Mouse (Mus musculus): Measurements from ENCODE around the gene Dennd1a. TPM values are rescaled to one million over a fixed set of nuclear protein-coding genes. Genes with fewer than 3 reads are reported as not detected.

Gene Dennd1a
- total RNA-seq, 2 experiments from 2014 or later: 22.3 to 30.3 TPM

DNA sequence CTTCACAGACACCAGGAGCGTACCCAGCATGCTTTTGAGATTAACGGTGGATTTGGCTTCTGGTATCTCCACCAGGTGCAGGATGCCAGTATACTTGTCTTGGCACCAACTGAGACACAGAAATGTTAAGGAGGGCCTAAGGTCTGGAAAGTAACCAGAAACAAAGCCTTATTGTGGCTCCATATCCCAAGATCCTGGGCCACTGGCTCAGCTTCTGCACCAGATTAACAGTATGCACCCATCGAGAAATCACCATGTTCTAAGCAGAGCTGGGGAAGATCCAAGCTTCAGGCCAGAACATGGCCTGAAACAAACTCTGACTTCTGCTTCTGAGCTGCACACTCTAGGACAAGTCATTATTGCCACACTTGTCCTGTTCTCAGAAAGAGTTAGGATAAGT lies 450.3 kb downstream of the Dennd1a start:
- no peak for ATAC-seq (replicated peaks; ENCODE audit: poor library complexity)

DNA sequence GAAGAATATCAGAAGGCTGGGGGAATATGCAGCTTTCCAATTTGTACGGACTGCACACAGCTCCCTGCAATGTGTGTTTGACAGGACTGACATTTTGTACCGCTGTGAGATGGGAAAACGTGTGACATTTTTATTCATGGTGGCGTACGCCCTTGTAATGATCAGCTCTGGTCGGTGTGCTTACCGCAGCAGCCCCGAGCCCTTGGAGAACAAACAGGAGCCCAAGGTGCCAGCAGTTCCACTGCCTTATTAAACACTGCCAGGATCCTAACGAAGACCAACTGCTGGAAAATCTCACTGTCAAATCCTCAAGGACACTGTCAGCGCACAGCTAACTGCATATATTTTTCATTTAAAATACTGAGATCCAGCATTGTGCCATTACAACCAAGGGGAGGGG lies 454.9 kb downstream of the Dennd1a start:
- ATAC-seq (replicated peaks; ENCODE audit: poor library complexity): no peak

DNA sequence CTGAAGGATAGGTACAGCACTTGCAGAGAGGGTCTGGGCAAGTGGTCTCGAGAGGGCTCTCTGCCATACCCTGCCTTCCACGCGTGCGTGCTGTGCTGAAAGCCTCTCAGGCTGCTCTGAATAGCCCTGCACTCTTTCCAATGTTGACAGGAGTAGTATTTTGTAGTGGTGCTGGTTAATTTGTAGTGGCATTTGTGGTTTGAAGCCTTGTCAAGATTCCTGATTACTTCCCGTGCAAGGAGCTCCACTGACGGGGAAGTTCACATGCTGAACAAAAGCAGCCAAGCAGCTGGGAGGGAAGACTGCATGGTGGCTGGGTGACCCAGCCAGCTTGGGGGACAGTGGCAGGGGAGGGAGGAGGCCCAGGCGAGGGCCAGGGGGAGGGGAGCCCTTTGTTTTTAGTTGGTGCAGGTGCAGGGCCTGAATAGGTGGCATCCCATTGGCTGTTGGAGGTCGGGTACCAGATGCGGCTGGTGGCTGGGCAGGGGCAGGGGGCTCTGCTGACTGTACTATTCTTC lies 457.4 kb downstream of the Dennd1a start:
- no peak for ATAC-seq (replicated peaks; ENCODE audit: poor library complexity)

DNA sequence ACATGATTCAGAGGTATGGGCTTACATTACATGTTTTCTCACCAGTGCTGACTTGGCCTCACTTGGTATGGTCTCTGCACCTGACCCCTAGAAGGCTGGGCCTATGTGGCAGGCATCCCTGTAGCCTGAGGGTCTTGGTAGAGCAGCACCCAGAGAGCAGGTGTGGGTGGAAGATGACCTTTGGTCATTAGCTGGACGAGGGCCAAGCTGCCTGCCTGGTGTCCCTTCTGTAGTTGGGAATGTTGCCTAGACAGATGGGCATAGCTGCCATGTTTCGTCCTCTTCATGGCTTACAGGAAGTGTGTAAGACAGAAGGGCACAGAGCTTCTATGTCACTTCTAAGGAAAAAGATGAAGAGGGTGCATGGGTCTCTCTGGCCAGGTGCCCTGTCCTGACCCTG lies 463.4 kb downstream of the Dennd1a start:
- no peak for ATAC-seq (replicated peaks; ENCODE audit: poor library complexity)

DNA sequence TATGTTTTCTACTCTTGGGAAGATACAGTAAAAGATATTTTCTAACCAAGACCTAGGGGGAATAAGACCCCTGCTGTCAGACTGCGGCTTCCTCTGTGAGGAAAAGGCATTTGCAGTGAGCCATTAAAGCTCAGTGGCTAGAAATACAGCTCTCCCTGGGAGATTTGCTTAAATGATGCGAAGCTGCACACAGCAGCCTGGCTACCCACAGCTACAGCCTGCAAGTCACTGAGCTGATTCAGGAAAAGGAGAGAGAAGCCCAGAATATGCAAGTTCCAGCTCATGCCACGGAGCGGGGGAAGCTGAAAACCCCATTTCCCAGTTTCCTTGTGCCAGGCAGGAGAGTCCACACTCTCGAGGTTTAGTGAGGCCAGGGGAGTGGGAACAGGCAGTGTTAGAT lies 465.1 kb downstream of the Dennd1a start:
- ATAC-seq (replicated peaks; ENCODE audit: poor library complexity): no peak

DNA sequence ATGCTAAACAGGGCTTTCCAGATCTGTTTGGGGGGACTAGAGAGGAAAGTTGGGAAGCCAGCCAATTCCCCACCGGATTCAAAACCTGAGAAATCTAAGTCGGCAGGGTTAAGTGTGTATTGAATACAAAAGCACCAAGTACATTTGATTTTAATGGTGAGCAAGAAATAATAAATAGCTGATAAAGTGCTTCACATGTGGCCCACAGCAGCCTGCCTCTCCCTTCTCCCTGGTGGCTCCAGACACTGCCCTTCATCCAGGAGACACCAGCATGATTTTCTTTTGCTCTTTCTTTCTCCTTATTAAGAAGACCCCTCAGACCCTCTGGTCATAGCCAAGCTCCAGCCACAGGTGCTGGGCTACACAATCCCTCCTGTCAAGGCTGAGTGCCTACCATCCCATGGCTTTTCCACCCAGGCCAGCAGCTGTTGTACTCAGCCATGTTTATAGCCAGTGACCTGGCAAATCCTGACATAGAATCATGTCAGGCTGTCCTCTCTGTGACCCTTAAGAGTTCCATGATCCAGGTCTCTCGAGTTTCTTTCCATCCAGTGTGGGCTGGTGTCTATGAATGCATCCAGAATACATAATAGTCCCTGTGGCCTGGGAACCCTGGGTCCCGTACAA lies 467.6 kb downstream of the Dennd1a start:
- ATAC-seq (replicated peaks; ENCODE audit: poor library complexity): no peak

DNA sequence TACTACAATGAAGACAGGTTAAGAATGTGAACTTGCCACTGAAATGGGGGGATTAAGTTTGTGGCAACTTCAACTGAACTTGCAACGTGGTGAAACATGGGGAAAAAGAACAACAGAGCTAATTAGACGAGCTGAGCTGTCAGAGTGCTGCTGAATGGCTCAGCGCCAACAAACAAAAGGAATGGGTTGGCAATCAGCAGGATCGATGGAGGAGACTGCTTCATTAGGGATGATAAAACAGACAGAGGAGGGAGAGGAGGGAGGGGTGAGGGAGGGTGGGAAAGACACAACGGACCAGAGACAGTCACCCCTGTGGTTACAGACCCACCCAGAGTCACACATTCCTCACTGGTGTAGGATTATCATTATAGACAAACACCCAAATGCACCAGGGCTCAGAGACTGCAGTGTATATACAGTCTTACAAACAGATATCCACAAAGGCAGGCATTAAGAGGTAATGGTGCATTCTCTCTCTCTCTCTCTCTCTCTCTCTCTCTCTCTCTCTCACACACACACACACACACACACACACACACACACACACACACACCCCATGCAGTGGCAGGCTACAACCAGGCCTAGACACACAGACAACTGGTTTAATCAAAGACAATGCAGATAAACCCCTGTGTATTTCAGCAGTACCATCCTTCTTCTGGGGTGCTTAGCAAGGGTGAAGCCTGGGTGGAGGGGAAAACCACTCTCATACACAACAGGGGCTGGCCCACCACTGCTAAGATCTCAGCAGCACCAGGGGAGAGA lies 468.2 kb downstream of the Dennd1a start:
- ATAC-seq (replicated peaks; ENCODE audit: poor library complexity): no peak

DNA sequence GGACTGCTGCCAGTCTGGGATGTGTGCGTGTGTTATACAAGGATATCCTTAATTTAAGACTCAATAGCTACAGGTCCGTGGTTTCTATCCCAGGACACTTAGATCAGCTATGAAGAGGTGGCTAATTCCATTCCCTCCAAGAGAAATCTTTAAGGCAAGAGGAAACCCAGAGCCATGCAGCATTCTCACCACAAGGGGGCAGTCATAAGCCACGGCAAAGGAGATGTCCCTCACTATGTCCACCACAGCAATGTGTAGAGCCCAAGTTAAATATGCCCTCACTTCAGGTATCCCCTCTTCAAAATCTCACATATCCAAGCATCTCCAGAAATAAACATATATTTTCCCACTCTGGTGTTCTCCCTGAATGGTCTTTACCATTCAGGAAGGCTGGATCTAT lies 471.5 kb downstream of the Dennd1a start:
- peak; percentile 88 for ATAC-seq (replicated peaks; ENCODE audit: poor library complexity)

DNA sequence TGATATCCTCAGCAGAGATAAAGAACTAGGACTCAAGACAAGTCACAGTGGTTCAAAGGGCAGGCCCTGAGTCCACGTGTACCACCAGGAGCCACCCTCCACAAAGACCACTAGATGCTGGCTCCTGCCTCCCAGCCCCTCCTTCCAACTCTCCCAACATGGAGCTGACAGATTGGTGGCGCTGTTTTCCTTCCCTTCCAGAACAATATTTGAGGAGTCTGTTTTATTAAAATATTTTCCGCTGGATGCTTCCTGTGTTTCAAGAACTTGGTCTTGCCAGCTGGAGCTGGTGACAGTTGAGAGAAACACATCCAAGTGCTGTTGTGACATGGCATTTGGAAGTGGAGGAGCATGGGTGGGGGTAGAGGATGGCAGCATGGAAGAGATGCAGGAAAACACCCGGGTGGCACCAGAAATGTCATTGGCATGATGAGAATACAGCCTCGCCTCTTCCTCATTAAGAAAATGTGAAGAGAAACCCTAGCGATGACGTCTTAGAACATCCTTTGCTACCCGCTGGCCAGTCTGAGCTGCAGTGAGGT lies 472.3 kb downstream of the Dennd1a start:
- no peak for ATAC-seq (replicated peaks; ENCODE audit: poor library complexity)

DNA sequence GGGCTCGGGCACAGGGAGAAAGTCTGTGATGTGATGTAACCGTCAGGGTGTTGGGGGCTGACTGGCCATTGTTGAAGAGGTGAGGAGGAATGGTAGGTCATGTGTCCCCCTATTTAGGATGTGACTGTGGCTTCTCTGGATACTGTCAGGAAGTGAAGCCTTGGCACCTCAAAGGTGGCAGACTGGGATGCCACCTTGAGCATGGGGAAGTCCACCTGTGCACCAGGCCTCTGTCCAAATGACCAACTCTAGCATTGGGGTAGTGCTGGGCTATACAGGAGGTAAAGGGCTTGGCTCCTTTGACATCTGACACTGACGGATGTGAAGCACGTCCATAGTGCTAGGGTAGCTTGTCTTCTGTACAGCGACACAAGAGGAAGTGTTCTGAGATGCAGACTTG lies 474.8 kb downstream of the Dennd1a start:
- no peak for ATAC-seq (replicated peaks; ENCODE audit: poor library complexity)

DNA sequence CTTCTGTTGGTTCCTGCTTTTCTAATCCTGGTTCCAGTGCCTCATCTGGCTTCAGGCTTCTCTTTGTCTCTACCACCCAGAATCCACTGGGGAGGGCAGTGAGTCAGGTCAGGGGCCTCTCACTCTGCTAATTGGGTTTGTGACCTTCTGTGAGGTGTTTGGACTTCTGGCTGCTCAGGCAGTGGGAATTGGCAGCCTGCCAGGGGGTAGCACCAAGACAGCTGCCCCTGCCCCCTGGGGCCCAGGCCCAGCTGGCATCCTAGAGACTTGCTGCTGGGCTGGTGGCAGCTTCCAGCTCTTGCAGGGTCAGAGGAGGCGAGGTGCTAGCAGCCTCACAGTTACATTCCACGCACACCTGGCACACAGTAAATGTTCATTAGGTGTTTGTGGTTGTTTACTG lies 475.5 kb downstream of the Dennd1a start:
- no peak for ATAC-seq (replicated peaks; ENCODE audit: poor library complexity)

DNA sequence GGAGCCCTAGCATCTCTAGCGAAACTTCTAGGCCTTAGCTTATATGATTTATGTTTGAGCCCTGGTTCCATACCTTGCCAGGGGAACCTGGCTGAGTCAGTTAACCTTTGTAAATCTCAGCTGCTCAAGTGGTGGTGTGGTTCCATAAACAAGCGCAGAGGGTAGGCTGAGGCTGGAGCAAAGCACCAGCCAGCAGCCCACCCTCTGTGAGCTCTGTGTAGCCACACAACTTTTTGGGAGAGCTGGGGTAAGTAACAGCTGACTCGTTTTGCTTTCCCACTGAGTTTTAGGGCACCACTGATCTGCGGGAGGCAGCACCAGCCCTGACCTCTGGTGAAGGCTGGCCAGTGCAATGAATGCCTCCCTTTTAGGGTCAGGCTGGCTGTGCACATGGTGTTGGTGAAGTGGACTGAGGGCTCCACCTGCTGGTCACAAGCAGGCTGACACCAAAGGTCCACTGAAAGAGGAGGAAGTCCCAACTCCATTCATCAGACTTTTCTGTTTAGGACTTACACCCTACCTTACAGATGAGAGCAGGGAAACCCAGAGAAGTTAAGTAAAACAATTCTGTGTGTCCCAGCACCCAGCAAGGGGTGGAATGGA lies 484.5 kb downstream of the Dennd1a start:
- peak; percentile 98 for ATAC-seq (replicated peaks; ENCODE audit: poor library complexity)

DNA sequence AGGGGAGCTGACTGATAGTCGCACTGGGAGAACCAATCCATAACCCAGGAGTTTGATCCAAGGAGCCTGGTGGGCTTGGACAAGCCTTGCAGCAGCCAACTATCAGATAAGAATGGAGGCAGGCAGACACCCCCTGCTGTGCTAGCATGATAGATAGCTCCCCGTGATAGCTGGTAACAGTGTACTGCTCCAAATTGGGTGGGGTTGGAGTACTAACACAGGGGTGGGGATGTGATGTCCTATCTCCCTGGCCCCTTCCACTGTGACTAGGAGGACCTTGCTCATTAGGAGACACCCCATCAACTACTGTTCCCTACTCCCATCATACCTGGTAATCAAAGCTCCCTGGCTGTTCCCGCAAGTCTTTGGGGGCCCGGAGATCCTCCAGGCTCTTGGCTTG lies 485.5 kb downstream of the Dennd1a start:
- ATAC-seq (replicated peaks; ENCODE audit: poor library complexity): no peak

DNA sequence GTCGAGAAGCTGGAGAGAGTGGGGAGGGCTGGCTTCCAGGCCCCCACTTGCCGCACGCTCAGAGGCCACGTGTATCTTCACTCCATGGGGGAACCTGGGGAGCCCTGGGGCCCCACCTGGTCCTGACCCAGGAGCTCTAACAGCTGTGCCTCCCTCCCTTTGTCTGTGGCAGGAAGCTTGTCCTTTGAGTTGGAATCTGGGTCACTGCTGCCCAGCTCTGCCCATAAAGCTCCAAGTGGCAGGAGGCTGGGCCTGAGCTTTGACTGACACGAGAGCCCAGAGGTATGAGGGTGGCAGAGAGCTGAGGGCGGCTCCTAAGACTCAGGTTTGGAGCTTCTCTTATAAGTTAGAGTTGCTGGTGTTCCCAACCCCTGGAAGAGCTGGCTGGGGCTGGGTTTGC lies 488.1 kb downstream of the Dennd1a start:
- no peak for ATAC-seq (replicated peaks; ENCODE audit: poor library complexity)

DNA sequence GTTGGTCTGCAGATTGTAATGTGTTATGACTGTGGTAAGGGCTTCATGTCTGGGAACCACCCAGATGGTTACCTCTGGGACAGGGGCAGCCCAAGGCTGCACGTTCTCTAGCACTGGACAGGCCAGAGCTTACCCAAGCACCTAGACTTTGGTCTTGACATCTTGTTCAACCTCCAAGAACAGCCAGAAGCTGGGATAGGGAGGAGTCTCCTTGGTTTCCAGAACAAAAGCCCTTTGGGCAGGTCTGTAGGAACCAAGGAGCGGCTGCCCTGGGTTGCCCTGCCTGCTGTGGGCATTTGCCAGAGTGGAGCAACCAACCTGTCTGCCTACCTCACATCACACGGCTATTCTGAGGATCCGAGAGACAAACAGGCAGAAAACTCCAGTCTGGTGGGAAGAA lies 490.1 kb downstream of the Dennd1a start:
- ATAC-seq (replicated peaks; ENCODE audit: poor library complexity): no peak

DNA sequence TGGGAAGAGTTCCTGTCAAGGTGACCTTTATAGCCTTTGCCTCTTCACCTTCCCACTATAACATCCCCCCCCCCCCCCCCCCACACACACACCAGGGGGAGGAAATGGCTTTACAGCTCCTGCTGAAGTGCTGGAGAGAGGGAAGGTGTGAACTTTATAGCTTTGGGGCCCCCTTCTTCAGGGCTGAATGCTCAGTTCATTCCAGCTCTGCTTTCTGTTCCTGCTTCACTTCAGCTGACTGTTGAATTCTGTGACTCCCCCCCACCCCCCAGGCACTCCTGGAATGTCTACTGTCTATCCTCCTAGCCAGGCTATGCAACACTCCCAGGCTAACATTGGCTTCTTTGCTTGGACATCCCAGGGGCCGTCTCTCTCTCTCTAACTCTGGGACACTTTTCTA lies 491.2 kb downstream of the Dennd1a start:
- ATAC-seq (replicated peaks; ENCODE audit: poor library complexity): no peak

DNA sequence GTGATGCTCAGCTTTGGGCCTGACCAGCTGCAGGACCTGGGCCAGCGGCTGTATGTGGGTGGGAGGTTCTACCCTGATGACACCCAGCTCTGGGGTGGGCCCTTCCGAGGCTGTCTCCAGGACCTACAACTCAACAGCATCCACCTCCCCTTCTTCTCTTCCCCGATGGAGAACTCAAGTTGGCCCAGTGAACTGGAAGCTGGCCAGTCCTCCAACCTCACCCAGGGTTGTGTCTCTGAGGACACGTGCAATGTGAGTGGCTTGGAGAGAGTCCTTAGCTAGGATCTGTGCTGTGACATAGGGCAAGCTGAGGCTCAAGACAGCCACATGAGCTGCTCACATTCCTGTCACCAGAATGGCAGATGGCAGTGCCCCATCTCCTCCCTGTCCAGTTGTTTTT lies 495.9 kb downstream of the Dennd1a start:
- ATAC-seq (replicated peaks; ENCODE audit: poor library complexity): no peak

DNA sequence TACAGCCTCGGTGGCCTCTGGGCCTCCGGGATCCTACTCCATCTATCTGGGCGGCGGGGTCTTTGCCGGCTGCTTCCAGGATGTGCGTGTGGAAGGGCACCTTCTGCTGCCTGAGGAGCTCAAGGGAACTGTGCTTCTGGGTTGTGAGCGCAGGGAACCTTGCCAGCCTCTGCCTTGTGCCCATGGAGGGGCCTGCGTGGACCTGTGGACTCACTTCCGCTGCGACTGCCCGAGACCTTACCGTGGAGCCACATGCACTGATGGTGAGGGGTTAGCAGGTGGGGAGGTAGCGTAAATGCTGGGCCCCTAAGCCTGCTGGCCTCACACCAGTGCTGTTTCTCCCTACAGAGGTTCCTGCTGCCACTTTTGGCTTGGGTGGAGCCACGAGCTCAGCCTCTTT lies 496.5 kb downstream of the Dennd1a start:
- ATAC-seq (replicated peaks; ENCODE audit: poor library complexity): no peak

DNA sequence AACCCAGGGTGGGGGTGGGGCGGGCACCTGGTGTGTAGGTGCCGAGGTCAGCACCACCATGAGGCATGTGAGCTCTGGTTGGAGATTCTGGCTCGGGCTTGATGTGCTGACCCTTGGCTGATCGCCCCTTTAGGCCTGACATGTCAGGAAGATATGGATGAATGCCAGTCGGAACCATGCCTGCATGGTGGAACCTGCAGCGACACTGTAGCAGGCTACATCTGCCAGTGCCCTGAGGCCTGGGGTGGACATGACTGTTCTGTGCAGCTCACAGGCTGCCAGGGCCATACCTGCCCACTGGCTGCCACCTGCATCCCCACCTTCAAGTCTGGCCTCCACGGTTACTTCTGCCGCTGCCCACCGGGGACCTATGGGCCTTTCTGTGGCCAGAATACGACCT lies 497.2 kb downstream of the Dennd1a start:
- no peak for ATAC-seq (replicated peaks; ENCODE audit: poor library complexity)

DNA sequence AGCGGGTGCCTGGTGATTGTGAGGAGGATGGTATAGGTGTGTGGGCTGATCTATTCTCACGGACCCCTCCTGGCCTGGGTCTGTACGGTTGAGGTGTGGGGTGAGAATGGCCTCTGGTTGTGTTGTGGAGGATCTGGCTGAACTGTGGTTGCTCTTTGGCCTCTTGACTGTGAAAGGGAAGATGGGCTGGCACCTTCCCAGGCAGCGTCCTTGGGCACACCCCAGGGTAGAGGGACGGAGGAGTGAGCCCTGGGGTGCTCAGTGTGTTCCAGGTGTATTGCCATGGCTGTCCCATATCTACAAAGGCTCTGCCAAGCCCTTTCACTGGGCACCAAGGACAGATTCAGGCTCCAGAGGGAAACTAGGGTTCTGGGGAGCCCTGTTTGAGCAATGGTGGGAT lies 498.2 kb downstream of the Dennd1a start:
- ATAC-seq (replicated peaks; ENCODE audit: poor library complexity): no peak

DNA sequence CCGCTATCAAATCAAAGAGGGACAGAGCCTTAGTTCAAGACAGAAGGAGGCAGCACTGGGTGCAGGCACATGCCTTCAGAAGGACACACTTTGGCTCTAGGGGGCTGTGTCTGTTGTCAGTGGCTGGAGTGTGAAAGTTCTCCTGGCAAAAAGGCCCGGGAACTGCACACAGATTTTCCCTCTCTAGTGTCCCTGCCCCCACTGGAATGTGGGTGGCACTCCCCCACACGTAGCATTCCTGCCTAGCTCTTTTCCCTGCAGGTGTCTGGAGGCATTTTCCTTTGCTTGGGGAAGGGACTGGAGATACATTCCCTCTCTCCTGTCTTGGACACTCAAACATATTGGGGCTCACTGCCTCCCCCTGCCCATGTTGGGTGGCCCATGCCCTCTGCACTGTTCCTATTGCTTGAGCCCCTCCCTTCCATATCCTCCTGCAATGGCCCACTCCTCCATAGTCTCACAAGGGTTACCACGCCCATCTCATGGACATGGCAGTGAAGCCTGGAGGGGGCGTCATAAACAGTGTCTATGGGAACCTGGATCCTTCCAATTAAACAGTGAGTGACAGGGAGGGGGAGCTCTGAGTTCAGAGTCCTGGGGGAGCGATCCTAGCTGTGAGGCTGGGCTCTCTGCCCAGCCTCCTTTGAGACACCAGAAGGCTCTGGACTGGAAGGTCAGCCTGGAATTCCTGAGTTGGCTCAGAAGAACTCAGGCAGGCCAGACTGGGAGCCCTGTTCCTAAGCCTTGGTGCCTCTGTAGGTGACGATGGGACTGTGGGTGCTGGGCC lies 498.8 kb downstream of the Dennd1a start:
- ATAC-seq (replicated peaks; ENCODE audit: poor library complexity): no peak
